Mouse (Mus musculus) layer of hippocampus, postnatal 14 days (tissue): ENCODE data around the gene Galm. TPM values are rescaled to one million over a fixed set of nuclear protein-coding genes. Genes with fewer than 3 reads are reported as not detected.

Source experiments
- DNase-seq, 2 experiments: peaks; one replicate each; pipeline ENCODE4 v3.0.0; 2021 to 2022; ENCODE audit warnings: low spot score in 2 of 2, mixed read lengths in 1 of 2
- long read RNA-seq, 2 experiments: library from polyadenylated mRNA; stranded (forward); transcript quantifications; one replicate each; pipeline ENCODE4 v2.0.0; 2021
- total RNA-seq, 2 experiments: library from RNA; stranded (reverse); gene quantifications; 2 replicates each; pipeline ENCODE4 v1.2.3; 2021

Gene Galm
- total RNA-seq, result 1 to 10 TPM; 4.0 to 5.0 TPM
- long read RNA-seq, experiment 1, partial matches to known transcripts, result 3 of 3 reads
- long read RNA-seq, experiment 1, other reads (novel, unspliced or antisense), result 0 of 3 reads
- long read RNA-seq, experiment 2, partial matches to known transcripts, result 1 of 4 reads
- long read RNA-seq, experiment 2, other reads (novel, unspliced or antisense), result 0 of 4 reads

- peak; percentile 34 to 35 for DNase-seq
These were observed at the start of gene Galm for GRCm38 (mm10) chr17:80127331-80128251. Gene Galm (plus strand): TSS chr17:80127471.

- peak in 1 of 2 experiments; percentile 54 for DNase-seq
These were observed 48.5 kb upstream of the Galm start for GRCm38 (mm10) chr17:80078726-80079125.

- DNase-seq, result no peak
These were observed 44.0 kb upstream of the Galm start for GRCm38 (mm10) chr17:80083223-80083622.

- DNase-seq, result peak; percentile 17 to 31
These were observed 42.8 kb upstream of the Galm start for GRCm38 (mm10) chr17:80084424-80084823.

DNA sequence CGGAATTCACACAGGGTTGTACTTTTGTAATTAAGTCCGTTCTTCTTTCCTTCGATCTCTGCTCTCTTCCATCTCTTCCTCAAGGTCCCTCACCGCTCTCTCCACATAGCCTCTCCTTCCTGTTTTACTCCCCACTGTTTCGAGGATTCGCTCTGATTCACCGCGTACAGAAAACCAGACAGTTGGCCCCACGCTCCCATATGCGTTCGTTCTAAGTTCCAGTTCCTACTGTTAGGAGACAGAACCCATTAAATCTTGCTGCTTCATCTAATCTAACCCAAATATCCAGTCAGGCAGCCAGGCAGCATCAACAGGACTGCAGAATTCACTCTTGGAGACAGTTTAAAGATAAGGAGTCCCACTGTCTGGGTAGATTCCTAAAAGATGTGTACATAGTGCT lies 40.7 kb upstream of the Galm start:
- DNase-seq, result no peak

DNA sequence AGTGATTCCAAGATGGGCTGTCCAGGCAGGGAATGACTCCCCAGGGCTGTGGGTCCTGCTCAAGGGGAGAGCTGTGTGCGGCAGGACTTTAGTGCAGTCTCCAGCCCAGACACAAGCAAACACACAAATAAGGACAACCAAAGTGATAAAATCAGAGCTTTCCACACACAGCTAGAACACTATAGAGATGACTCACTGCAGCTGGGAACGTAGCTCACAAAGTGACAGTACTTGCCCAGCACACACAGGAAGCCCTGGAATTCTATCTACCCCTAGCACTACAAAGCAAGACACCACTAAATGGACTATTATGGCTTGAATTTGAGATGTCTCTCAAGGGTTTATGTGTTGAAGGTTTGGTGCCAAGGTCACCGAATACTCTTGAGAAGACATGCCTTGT lies 39.1 kb upstream of the Galm start:
- no peak for DNase-seq

- DNase-seq, result no peak
These were observed 36.7 kb upstream of the Galm start for GRCm38 (mm10) chr17:80090551-80090950.

- no peak for DNase-seq
These were observed 35.3 kb upstream of the Galm start for GRCm38 (mm10) chr17:80091879-80092549.

DNA sequence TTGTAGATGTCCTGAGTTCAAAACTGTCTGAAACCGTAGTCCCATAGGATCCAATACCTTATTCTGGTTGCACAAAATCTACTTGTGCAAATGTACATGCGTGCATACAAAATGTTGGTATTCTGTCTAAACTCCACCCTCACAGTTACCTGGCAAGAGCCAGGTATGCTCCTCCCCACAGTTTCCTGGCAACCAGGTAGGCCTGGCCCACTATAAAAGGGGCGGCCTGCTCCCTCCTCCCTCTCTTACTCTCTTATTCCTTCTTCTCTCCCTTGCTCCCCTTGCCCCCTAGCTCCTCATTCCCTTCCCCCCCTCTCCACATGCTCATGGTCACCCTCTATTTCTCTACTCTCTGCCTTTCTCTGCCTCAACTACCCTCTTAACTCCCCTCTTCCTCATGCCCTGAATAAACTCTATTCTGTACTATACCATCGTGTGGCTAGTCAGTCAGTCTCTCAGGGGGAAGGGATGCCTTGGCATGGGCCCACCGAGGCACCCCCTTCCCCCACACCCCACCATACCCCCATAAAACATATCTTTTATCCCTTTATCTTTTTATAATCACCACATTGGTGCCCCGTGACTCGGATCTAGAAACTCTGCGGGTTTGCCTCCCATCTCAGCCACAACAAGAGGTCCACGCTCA lies 31.9 kb upstream of the Galm start:
- no peak for DNase-seq

- peak; percentile 44 to 46 for DNase-seq
These were observed 31.1 kb upstream of the Galm start for GRCm38 (mm10) chr17:80096043-80096719.

DNA sequence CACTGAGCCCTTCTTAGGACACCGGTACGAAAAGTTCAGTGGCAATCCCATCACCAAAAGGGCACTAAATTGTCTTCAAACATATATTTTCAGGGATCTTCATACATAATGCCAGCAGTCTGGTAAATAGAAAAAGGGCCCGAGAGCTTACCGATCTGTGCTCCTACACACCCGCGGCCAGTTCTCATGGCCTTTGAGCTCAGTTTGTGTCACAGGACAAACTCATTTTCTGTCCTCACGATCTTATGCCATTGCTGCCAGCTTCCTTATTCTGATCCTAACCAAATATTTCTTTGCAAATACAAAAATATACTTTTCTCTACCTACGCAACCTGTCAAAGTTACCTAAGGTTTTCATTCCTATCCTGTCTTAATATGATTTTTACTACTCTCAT lies 30.6 kb upstream of the Galm start:
- DNase-seq, result no peak

DNA sequence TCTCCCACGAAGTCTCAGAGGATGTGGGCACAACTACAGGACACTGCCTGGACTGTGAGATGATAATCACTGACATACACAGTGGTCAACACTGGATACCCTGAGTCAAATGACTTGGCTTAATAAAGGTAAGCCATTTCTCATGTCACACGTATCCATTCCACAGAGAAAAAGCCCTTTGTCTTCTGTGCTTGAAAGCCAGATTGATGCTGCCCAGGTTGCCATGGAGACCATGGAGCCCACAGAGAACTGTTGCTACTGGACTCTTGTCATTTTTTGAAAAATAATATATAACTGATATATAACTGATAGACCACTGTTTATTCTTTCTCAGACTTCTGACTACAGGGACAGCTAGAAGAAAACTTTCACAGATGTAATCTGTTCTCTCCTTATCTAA lies 30.1 kb upstream of the Galm start:
- DNase-seq, result peak in 1 of 2 experiments; percentile 10

DNA sequence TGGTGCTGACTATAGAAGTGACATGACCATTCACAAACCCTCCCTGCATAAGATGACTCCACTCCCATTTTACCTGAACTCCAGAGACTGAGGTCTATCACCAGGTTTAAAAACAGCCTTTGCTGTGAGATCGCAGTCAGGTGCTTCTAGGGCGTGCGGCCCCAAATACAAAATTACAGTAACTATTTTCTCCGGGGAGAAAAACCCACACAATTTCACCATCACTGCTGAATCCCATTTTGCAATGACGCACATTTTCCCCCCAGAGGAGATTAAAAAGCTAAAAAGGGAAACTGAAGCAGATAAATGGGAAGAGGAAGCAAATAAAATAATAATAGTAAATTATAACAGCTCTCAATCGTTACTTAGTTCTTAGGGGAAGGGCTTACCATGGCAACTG lies 27.4 kb upstream of the Galm start:
- DNase-seq, result no peak

DNA sequence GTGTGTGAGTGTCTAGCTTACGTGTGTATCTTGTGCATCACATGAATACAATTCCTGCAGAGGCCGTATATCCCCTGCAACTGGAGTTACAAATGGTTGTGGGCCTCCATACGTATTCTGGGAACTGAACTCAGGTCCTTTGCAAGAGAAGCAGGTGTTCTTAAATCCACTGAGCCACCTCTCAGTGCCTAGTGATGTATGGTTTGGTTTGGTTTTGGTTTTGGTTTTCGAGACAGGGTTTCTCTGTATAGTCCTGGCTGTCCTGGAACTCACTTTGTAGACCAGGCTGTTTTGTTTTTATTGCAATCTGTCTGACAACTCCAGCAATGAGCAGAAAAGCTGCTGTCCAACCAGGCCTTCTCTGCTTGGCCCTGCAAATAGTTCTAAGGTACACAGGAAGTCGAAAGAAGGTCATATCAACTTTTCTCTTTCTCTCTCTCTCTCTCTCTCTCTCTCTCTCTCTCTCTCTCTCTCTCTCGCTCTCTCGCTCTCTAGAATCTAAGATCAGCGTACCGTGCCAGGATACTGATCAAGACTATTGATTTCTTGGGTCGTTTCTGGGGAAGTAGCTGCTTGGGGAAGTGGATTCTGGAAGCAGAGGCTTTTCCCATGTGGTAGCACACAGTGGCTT lies 21.8 kb upstream of the Galm start:
- DNase-seq, result no peak

DNA sequence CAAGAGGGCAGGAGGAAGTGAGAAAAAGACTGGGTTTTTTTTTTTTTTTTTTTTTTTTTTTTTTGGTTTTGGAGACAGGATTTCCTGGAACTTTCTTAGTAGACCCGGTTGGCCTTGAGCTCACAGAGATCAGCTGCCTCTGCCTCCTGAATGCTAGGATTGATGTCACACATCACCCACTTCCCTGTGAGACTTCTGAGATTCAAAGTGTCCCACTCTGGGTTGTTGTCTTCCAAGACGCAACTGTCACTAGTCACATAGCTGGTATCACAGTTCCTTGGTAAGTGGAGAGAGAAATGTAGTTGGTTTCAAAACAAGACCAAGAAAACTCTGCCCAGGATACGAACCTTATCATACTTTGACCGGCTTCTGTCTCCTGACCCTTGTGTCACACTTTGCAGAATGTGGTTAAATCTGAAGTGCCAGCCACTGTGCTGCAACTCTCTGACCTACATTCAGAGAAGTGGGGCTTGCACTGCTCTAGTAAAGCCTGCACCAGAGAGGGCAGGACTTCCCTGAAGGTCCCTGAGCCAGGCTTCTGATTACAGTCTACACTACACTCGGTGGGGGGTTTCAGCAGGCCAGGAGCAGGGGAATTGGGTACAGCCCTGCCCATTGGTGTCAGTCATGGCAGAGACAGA lies 14.5 kb upstream of the Galm start:
- DNase-seq, result no peak

GRCm38 (mm10) chr17:80113468-80113867 lies 13.8 kb upstream of the Galm start:
- no peak for DNase-seq

- DNase-seq, result no peak
These were observed 6.9 kb upstream of the Galm start for GRCm38 (mm10) chr17:80120396-80120795.

DNA sequence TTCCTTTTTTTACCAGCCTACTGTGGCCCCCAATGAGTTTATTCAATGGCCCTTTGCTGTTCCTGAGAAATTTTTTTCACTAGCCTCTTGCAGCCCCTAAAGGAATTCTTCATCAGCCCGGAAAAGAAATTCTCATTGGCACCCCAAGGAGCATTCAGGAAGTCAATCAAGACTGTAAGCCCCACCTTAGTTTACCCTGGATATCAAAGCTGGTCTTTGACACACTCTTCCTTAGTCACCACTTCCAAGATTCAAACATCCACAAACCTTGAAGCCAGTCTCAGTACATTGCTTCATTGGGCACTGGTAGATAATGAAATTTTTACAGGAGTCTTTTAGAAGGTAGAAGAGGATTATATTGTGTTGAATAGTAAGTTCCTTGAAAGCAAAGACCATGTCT lies 5.4 kb upstream of the Galm start:
- DNase-seq, result no peak

GRCm38 (mm10) chr17:80124985-80125750 lies 2.1 kb upstream of the Galm start:
- DNase-seq, result no peak
